Mouse (Mus musculus) cortical plate, adult 2 months (tissue): ENCODE data around the gene Tmem212. TPM values are rescaled to one million over a fixed set of nuclear protein-coding genes. Genes with fewer than 3 reads are reported as not detected.

ENCODE experiments used
- H3K27ac ChIP-seq: fragments of 200-500 bp; 2 replicates; pipeline ENCODE4 v1.5.1; 2012; ENCODE audit warnings: low read length, control low read depth, inconsistent platforms; ENCODE audit not compliant: insufficient read depth
- H3K4me1 ChIP-seq: fragments of 200-500 bp; 2 replicates; pipeline ENCODE4 v1.6.1; 2011; ENCODE audit warnings: low read length; ENCODE audit not compliant: control insufficient read depth, insufficient read depth
- H3K4me3 ChIP-seq: fragments of 200-500 bp; 2 replicates; pipeline ENCODE4 v1.5.1; 2011; ENCODE audit warnings: mild to moderate bottlenecking, low read length, control low read depth; ENCODE audit not compliant: insufficient read depth
- CTCF ChIP-seq: fragments of 200-500 bp; IDR thresholded peaks from 2 replicates; pipeline ENCODE4 v1.5.1; 2011; ENCODE audit warnings: mild to moderate bottlenecking, control low read depth, low read length; ENCODE audit not compliant: insufficient read depth; ENCODE audit errors: extremely low read depth
- POLR2A ChIP-seq: fragments of 200-500 bp; IDR thresholded peaks from 2 replicates; pipeline ENCODE4 v1.6.1; 2011; ENCODE audit warnings: mild to moderate bottlenecking, low read length, control low read depth; ENCODE audit not compliant: insufficient read depth; ENCODE audit errors: extremely low read depth
- polyA plus RNA-seq: library from polyadenylated mRNA; depleted of rRNA; stranded (reverse); fragments of >200 nt; gene quantifications from 2 replicates; pipeline ENCODE4 v1.2.3, GENCODE M21; 2012

Tmem212 gene
- polyA plus RNA-seq, 1 experiment, result 3.3 TPM

DNA sequence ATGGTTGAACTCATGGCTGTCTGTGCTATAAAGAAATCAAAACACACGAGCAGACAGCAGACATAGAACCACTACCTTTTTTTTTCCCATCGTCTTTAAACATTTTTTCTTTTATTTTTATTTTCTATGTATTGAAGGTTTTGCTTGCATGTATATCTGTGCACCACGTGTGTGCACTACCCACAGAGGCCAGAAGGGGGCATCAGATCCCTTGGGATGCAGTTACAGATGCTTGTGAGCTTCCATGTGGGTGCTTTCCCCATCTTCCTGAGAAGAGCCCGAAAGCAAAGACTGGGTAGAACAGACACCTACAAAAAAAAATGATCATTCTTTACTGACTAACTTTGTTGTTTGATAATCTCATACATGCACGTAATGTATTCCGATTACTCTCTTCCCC is 5.7 kb upstream of the Tmem212 start:
- TF ChIP-seq CTCF (no peak), POLR2A (no peak)
- Histone ChIP-seq H3K4me1 (no peaks in the 10 kb centered on the region), H3K4me3 (no peak overlapping the region), H3K27ac (no peak overlapping the region)

DNA sequence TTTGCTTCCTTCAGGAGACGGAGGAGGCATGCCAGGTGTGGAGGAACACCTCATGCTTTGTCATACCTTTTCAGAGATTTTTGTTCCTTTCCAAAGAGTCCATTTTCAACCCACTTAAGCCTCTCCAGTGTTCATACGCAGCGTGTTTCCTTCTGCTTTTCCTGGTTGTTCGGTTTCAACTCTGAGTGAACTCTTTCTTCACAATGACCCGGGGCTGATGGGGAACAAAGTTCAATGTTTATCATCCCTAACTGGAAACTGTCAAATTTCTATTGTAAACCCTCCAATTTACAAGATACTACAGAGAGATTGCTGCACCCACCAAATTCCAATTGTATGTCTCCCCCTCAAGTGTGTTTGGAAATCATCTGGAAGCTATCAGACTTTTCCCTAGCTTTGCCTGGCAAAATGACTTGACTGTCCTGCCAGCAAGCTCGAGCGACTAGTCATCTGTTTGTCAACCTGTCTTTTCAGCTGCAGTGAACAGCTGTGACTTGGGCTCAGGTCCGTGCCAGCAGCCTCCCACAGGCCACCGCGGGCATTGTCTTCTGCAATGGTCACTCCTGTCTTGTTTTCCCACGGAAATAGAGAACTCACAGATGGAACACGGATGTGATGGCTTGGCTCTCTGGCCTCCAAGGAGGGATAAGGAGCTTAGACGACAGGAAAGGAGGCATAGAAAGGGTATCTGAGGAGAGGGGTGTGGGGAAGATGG is 3.0 kb upstream of the Tmem212 start:
- TF ChIP-seq CTCF (no peak), POLR2A (no peak)
- no peak overlapping the region for H3K4me3 ChIP-seq
- H3K4me1 ChIP-seq, result no peaks in the 10 kb centered on the region
- no peak overlapping the region for H3K27ac ChIP-seq

GRCm38 (mm10) chr3:27898178-27898577 is 2.0 kb upstream of the Tmem212 start:
- Histone ChIP-seq H3K4me1 (no peaks in the 10 kb centered on the region), H3K27ac (no peak overlapping the region), H3K4me3 (no peak overlapping the region)
- TF ChIP-seq CTCF (no peak), POLR2A (no peak)

DNA sequence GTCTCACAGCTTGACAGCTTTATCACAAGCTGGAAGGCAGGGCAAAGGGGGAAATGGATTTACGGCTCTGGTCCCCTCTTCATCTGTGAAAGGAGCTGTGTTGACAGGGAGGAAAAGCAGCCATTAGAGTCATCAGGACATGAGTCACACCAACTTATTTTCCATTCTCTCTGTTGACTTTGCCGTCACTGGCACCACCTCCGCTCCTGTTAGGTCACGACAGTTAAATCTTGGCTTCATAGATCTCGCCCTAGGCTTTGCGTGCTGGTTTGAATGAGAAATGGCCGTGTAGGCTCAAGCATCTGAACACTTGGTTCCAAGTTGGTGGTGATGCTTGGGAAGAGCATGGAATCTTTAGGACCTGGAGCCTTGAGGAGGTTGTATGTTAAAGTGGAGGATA is 9.6 kb downstream of the Tmem212 start:
- TF ChIP-seq POLR2A (no peak), CTCF (no peak)
- H3K4me3 ChIP-seq, result no peak overlapping the region
- H3K27ac ChIP-seq, result no peak overlapping the region
- 0 out of 2 replicates have a peak, but pooled peaks cover 2% of the 10 kb centered on the region for H3K4me1 ChIP-seq

GRCm38 (mm10) chr3:27885585-27885984 is 10.6 kb downstream of the Tmem212 start:
- no peak overlapping the region for H3K4me3 ChIP-seq
- 0 out of 2 replicates have a peak, but pooled peaks cover 2% of the 10 kb centered on the region for H3K4me1 ChIP-seq
- TF ChIP-seq POLR2A (no peak), CTCF (no peak)
- H3K27ac ChIP-seq, result no peak overlapping the region

DNA sequence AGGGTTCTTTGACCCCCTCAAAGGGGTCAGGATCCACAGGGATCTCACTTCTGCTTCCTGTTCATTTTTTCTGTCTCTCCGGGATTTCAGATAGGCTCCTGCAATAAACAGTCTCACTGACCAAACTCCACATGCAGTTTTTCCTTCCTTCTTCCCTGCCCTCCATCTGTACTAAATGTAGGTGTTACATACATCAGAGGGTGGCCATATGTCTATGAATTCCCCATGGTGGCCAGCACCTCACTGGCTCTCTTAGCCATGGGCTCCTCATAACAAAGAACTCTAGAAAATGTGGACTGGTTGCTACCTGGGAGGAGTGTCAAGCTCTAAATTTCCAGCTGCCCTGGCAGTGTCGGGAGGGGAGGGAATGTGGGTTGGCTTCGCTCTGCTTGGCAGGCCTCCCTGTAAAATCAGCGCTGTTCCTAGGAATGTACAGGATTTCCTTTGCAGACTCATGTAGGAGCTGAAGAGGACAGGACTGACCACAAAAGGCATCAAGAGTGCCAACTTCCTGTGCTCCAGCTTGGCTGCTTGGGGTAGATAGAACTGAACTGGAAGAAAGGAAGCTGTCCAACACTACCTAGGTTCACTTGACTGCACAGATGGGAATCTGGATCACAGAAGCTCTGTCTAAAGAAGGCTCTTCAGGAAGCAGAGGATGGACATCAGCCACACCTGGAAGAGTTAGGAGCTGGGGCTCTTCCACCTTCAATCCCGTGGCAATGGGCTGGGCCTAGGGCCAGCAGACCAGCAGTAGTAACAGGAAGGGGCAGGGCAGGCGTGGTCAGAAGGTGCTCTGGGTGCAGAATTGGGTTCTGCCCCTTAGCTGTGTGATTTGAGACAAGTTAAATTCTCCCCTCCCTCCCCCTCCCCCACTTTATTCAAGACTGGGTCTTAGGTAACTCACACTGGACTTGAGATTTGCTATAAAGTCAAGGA is 14.0 kb downstream of the Tmem212 start:
- Histone ChIP-seq H3K4me3 (no peak overlapping the region), H3K4me1 (no peaks in the 10 kb centered on the region), H3K27ac (no peak overlapping the region)
- TF ChIP-seq POLR2A (no peak), CTCF (no peak)

DNA sequence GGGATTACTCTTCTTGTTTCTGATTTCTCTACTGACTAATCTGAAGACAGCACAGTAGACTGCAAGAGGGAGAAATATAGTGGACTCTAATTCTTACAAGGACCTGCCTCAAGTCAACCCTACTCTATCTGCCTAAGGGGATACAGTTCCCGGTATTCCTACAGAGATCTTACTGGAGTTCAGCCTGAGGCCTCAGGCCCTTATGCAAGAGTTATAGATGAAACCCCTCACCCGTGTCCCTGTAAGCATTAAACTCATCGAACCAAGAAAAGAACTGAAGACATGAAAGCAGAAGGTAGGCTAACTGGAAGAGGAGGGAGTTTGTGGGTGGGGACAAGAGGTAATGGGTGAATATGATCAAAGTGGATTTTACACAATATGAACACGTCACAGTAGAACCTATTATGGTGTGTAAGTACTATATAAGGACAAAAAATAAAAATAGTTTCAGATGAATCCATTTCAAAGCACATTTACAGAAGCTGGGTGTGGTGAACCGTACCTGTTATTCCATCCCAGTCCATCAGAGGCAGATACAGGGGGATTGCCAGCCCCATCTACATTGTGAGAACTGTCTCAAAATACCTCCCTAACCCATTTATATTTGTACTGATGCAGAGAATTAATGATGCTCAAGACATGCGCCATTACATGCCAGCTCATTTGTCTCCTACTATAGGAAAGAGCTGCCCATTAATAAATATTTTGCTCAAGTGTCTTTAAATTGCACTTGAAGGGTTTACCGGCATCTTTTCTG is 17.1 kb downstream of the Tmem212 start:
- H3K27ac ChIP-seq, result no peak overlapping the region
- TF ChIP-seq CTCF, result no peak

GRCm38 (mm10) chr3:27873268-27874073 is 22.7 kb downstream of the Tmem212 start:
- peaks cover 3% of the 10 kb centered on the region; the same call in 1 of the 2 replicates for H3K4me1 ChIP-seq
- H3K4me3 ChIP-seq, result no peak overlapping the region
- 0 out of 2 replicates have a peak overlapping the region, but pooled peaks have one; percentile 42 for H3K27ac ChIP-seq
- no peak for TF ChIP-seq CTCF
- no peak for TF ChIP-seq POLR2A

More for the DNA sequence above, 17.1 kb downstream of the Tmem212 start:
- no peaks in the 10 kb centered on the region for H3K4me1 ChIP-seq
- no peak overlapping the region for H3K4me3 ChIP-seq
